Mouse (Mus musculus): Measurements from ENCODE around the gene Kpnb1.
A peak's percentile ranks its signal among the peaks of the same experiment; 100 is the strongest.

Gene Kpnb1

GRCm38 (mm10) chr11:97185704-97186614, 1.7 kb downstream of the Kpnb1 start:
- DNase-seq: no peak

GRCm38 (mm10) chr11:97184875-97185274, 2.8 kb downstream of the Kpnb1 start:
- DNase-seq: no peak

- no peak for DNase-seq
Observed at GRCm38 (mm10) chr11:97182446-97182845, 5.2 kb downstream of the Kpnb1 start.

DNA sequence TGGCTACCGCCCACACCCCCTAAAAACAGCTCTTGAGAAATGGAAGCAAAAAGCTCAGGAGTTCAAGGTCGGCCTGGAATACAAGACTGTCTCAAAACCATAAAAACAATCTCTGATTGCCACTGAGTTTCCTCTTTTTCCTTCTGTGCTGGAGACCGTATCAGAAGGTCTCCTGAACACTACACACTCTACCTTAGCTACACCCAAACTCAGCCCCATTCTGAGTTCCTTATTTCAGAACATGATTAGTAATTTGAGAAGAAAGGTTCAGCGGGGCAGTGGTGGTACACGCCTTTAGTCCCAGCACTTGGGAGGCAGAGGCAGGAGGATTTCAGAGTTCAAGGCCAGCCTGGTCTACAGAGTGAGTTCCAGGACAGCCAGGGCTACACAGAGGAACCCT, 6.6 kb downstream of the Kpnb1 start:
- no peak for DNase-seq

DNA sequence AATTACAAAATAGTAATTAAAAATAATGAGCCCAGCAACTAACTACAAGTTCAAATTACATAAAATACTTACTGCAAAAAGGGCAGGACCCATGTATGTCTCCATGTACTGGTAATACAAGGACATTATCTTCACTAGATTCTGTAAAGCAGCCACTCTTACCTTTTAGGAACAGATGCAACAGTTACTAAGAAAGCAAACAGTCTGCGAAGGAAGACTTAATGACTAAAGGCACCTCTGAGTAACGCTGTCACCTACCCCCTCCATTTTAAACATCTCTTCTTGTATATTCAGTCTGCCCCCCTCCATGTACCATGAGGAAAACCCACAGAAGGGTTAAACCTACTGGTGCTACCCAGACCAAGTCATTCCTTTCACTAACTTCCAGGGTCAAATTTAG, 9.5 kb downstream of the Kpnb1 start:
- DNase-seq: no peak

- peak; percentile 66 to 68 for DNase-seq
Observed at GRCm38 (mm10) chr11:97176851-97177250, 10.8 kb downstream of the Kpnb1 start.

GRCm38 (mm10) chr11:97175499-97175898, 12.2 kb downstream of the Kpnb1 start:
- peak; percentile 41 to 69 for DNase-seq

DNA sequence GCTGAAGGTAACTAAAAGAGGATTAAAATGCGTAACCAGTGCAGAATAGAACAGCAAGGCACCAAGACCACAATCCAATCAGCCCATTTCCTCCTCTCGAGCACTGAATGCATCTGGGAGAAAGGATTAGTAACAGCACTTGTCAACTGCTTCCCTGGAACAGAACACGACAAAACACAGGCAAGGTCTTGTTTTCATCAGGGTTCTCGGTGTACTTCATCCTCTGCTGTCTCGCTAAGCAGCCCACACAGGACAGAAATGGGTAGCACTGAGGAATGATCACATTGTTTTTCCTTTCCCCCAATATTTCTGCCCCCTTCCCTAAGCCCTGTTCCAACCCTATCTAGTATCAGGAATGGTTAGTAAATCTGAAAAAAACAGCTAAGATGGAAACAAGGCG, 27.3 kb downstream of the Kpnb1 start:
- no peak for DNase-seq

DNA sequence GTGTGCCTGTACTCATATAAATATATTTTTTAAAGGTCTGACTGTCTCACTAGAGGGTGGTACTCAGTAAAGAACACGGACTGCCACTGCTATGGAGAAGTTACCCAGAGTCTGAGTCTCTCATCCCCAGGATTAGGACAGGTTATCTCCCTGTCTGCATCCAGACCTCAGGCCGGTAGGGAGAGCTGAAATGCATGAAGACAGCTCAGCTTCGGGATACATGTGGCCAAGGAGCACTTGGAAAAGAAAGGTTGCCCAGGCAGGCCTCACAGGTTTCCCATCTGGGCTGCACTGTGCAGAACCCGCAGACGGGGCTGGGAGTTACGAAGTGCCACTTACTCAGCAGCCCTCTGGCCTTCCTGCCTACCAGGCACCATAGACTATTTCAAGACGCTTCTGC, 30.7 kb downstream of the Kpnb1 start:
- no peak for DNase-seq

GRCm38 (mm10) chr11:97152662-97153287, 34.9 kb downstream of the Kpnb1 start:
- DNase-seq: peak; percentile 36 to 39

DNA sequence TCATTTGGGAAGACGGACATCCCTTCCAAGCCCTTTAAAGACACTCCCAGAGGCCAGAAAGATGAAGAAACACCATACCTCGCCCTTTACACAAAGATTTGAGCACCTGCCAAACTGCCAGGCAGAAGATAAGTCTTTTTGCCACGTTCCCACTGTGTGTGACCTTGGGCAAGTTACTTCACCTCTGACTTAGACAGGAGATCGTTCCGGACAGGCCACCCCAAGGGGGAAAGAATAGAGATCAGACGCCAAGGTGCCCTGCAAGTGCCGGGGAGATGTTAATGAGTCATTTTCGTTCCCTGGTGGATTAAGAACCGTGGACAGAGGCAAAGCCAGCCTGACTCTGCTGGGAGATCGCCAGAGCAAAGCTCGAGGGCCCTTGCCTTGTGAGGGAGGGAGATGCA, 35.7 kb downstream of the Kpnb1 start:
- DNase-seq: peak; percentile 46 to 51

DNA sequence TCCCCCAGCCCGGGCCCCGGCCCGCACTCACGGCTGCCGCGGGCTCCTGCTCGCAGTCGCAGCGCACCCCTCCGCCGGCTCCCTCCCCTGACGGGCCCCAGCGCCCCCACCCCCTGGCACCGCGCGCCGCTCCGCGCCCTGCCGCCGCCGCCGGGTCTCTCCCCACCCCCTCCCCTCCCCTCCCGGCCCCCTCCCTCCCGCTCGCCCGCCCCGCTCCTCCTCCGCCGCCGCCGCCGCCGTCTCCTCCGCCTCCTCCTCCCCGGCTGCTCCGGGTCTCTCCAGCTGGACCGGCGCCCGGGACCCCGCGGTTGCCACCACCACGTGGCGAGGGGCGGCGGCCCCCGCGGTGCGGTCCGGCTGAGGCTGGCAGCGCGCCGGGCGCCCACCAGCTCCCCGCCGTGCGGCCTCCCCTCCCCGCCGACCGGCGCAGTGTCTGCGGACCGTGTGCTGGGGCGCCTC, 36.3 kb downstream of the Kpnb1 start, which contains the start of gene Tbkbp1:
Gene Tbkbp1, minus strand, starts transcription at position 153 of the 459 bp plus-strand sequence.
- peak; percentile 54 to 78 for DNase-seq

DNA sequence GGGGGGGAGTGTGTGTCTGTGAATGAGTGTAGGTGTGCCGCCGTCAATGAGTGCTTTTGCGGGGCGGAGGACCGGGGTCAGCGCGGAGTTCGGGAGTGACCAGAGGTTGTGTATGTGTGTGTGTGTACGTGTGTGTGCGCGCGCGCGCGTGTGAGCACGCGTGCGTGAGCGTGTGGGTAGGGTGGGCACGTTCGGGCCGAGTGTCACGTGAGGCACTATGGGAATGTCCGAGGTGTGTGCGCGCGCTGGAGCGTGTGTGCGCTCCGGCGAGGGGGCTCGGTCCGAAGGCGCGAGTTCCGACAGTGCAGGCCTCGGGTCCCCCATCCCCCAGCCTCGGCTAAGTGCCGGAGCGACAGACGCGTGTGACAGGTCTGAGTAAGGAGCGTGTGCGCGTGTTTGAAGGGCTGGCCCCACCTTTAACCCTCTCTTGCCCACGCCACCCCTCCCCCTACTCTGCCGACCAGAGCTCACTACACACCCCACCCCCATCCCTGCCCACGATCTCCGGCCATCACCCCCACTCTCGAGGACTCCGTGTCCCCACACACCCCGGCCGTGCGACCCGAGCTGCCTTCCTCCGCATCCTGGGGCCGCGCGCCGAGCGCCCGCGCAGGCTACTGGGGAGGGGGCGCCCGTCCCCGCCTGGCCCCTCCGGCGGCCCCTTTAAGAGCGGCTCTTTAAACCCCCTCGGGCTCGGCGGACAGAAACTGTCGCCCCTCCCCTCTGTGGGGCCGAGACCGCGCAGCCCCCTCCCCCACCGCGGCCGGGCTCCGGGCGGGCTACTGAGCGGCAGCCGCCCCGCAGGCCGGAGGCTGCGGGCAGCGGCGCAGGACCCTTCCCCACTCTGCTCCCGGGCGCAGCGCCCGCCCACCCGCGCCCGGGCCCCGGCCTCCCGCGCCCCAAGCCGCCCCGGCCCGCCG, 37.0 kb downstream of the Kpnb1 start:
- peak; percentile 82 to 85 for DNase-seq

- peak; percentile 68 to 72 for DNase-seq
Observed at GRCm38 (mm10) chr11:97149995-97150410, 37.7 kb downstream of the Kpnb1 start.

GRCm38 (mm10) chr11:97149026-97149425, 38.7 kb downstream of the Kpnb1 start:
- no peak for DNase-seq

- no peak for DNase-seq
Observed at GRCm38 (mm10) chr11:97148591-97148990, 39.1 kb downstream of the Kpnb1 start.

DNA sequence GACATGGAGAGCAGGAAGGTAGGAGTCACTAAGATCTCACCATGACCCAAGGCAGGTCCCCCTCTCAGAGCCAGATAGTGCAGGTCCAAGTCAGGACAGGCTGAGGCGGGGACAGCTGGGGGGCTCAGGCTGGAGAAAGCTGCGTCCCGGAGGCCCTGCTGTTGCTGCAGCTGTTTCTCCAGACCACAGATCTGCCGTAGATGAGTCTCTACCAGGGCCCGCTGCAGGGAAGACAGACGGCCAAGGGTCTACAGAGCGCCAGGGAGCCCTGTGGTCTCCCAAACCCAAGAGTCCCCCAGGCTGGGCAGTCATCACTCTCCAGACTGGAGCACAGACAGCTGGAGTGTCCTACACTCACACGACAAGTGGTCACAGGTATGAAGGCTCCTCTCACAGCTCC, 40.3 kb downstream of the Kpnb1 start:
- no peak for DNase-seq

DNA sequence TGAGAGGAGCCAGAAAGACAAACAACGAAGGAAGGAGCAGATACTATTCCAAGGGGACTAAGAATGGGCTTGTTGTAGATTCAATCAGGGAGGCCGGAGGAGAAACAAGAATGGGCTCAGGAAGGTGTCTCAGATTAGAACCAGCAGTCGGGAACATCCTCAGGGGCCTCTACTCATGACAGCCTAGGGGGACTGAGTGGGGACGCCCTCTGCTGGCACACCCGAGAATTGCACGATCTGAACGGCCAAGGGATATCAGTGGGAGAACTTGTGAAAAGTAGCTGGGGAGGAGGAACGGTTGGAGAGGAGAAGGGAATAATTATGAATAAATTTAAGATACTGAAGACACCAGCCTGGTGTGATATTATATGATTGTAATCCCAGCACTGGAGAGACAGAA, 41.0 kb downstream of the Kpnb1 start:
- peak; percentile 74 to 83 for DNase-seq

DNA sequence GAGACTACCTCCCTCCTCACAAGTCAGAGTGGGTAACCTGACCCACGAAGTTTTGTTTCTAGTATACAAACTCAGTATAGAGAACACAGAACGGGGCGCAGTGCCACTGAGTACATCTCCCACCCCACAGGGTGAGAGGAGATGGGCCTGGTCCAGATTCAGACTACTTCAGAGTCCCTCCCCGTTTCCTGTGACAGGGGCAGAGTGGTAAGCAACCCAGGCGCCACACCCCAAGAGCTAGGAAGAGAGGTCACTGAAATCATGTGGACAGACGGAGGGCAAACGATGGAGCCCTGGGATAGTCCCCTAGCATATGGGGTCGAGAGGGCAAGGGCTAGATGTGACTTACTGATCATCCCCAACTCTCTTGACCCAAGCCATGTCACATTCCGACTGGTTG, 41.7 kb downstream of the Kpnb1 start:
- no peak for DNase-seq

DNA sequence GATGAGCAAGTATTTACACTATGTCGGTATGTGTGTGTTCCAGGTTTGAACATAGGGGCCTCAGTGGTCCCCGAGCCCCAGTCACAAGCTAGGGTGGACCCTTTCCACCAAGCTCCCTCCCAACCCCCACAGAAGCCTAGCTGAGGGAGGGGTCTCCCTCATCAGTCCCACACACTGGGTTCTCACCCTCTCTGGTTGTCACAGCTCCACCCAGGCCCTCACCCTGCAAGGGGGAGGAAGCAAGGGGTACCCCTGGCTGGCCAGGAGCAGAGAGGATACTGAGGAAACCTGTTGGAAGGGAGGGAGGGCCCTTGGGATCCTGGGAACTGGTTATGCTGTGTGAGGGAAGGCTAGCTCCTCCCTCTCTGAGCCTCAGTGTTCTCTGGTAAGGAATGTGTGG, 42.4 kb downstream of the Kpnb1 start:
- no peak for DNase-seq

GRCm38 (mm10) chr11:97143196-97143900, 44.3 kb downstream of the Kpnb1 start:
- DNase-seq: no peak

- no peak for DNase-seq
Observed at GRCm38 (mm10) chr11:97142159-97142608, 45.5 kb downstream of the Kpnb1 start.

All from cerebellum, adult 18-20 months (tissue).